Mouse (Mus musculus): ENCODE data around the gene Pbrm1. TPM values are rescaled to one million over a fixed set of nuclear protein-coding genes. Genes with fewer than 3 reads are reported as not detected.

Gene Pbrm1
- total RNA-seq, 2 experiments from 2014 or later = 78.8 to 82.5 TPM

GRCm38 (mm10) chr14:31078597-31079208 lies 59.8 kb downstream of the Pbrm1 start:
- intact Hi-C loops (cut with DNase I) = no loop called here
- DNase-seq = no peak

GRCm38 (mm10) chr14:31079313-31080028 lies 60.5 kb downstream of the Pbrm1 start:
- no peak for DNase-seq
- intact Hi-C loops (cut with DNase I) = no loop called here

GRCm38 (mm10) chr14:31081147-31081546 lies 62.2 kb downstream of the Pbrm1 start:
- DNase-seq = no peak
- intact Hi-C loops (cut with DNase I) = no loop called here

- DNase-seq = no peak
- intact Hi-C loops (cut with DNase I) = no loop called here
Observed at GRCm38 (mm10) chr14:31087433-31087832, 68.5 kb downstream of the Pbrm1 start.

GRCm38 (mm10) chr14:31088515-31088914 lies 69.6 kb downstream of the Pbrm1 start:
- no peak for DNase-seq
- intact Hi-C loops (cut with DNase I) = no loop called here

GRCm38 (mm10) chr14:31089918-31090317 lies 71.0 kb downstream of the Pbrm1 start:
- no peak for DNase-seq
- intact Hi-C loops (cut with DNase I) = no loop called here

GRCm38 (mm10) chr14:31105156-31105555 lies 86.2 kb downstream of the Pbrm1 start:
- intact Hi-C loops (cut with DNase I) = no loop called here
- no peak for DNase-seq

GRCm38 (mm10) chr14:31110613-31111012 lies 91.7 kb downstream of the Pbrm1 start:
- no peak for DNase-seq
- intact Hi-C loops (cut with DNase I) = no loop called here

- no peak for DNase-seq
- intact Hi-C loops (cut with DNase I) = no loop called here
Observed at GRCm38 (mm10) chr14:31112187-31112586, 93.2 kb downstream of the Pbrm1 start.

- intact Hi-C loops (cut with DNase I) = no loop called here
Observed at GRCm38 (mm10) chr14:31114011-31114410, 95.1 kb downstream of the Pbrm1 start.

GRCm38 (mm10) chr14:31115522-31115921 lies 96.6 kb downstream of the Pbrm1 start:
- intact Hi-C loops (cut with DNase I) = no loop called here
- DNase-seq = no peak

More at GRCm38 (mm10) chr14:31114011-31114410, 95.1 kb downstream of the Pbrm1 start:
- no peak for DNase-seq

GRCm38 (mm10) chr14:31125106-31126075 lies 106.5 kb downstream of the Pbrm1 start:
- peak in 1 of 2 experiments; percentile 24 for DNase-seq
- intact Hi-C loops (cut with DNase I) = loop anchor here (5.0 kb wide), 1 partner anchor 127 kb away; the partner anchor contains the start of genes Bap1 and Phf7

- DNase-seq = no peak
- intact Hi-C loops (cut with DNase I) = loop anchor here (5.0 kb wide), 1 partner anchor 125 kb away; the partner anchor contains the start of genes Bap1 and Phf7
Observed at GRCm38 (mm10) chr14:31126826-31127225, 107.9 kb downstream of the Pbrm1 start.

- DNase-seq = peak; percentile 82 to 83
- intact Hi-C loops (cut with DNase I) = loop anchor here (2.0 to 5.0 kb wide), 2 partner anchors 67 to 124 kb away; partner anchors contain the start of genes Bap1 and Phf7
Observed at GRCm38 (mm10) chr14:31128101-31128825, 109.3 kb downstream of the Pbrm1 start.

GRCm38 (mm10) chr14:31128826-31129219 lies 109.9 kb downstream of the Pbrm1 start, which contains the start of gene Smim4:
Smim4 (minus strand) TSS chr14:31128956.
- intact Hi-C loops (cut with DNase I) = loop anchor here (2.0 to 5.0 kb wide), 2 partner anchors 66 to 123 kb away; partner anchors contain the start of genes Bap1 and Phf7
- peak; percentile 98 for DNase-seq

- intact Hi-C loops (cut with DNase I) = loop anchor here (2.0 to 5.0 kb wide), 2 partner anchors 65 to 123 kb away; partner anchors contain the start of genes Bap1 and Phf7
- peak in 1 of 2 experiments; percentile 24 for DNase-seq
Observed at GRCm38 (mm10) chr14:31129326-31130235, 110.6 kb downstream of the Pbrm1 start.

- peak; percentile 92 to 93 for DNase-seq
- intact Hi-C loops (cut with DNase I) = no loop called here
Observed at GRCm38 (mm10) chr14:31130236-31131220, 111.6 kb downstream of the Pbrm1 start, which contains the start of gene Nt5dc2. Nt5dc2 (plus strand) TSS chr14:31131053.

Measured in heart, postnatal 10 days (tissue).